Mouse (Mus musculus): ENCODE results near the gene Myef2. TPM values are rescaled to one million over a fixed set of nuclear protein-coding genes. Genes with fewer than 3 reads are reported as not detected.
"Not testable (repeated sequence)": the region's sequence is repeated elsewhere in the genome, so short reads cannot be mapped to it uniquely, and the experiment has no call there.

Myef2 gene
- polyA plus RNA-seq, 1 experiment from 2014 or later: 90.4 TPM

DNA sequence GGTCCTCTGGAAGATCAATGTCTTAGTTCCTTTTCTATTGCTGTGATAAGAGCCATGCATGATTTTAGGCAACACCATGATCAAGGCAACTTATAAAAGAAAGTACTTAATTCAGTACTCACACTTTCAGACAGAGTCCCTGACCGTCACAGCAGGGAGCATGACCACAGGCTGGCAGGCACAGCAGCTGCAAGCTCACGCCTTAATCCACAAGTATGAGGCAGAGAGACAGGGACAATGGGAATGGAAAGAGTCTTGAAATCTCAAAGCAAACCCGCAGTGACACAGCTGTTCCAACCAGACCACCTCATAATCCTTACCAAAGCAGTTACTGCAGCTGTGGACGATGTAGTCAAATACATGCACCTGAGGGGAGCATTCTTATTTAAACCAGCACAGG is 10.7 kb upstream of the Myef2 start:
- no peaks in the 10 kb centered on the region for H3K36me3 ChIP-seq (ENCODE audit: control insufficient read depth, insufficient read depth, low read length)
- no peak overlapping the region for H3K4me2 ChIP-seq
- H3K9me3 ChIP-seq (replicated peaks; ENCODE audit: control insufficient read depth, low read length): no peaks in the 10 kb centered on the region
- no peak overlapping the region for H3K9ac ChIP-seq (ENCODE audit: low read depth, low read length)
- 0 out of 2 replicates have a peak, but pooled peaks cover 3% of the 10 kb centered on the region for H3K4me1 ChIP-seq (ENCODE audit: control insufficient read depth, insufficient read depth, low read length)
- H3K27ac ChIP-seq (ENCODE audit: low read depth, low read length): no peak overlapping the region
- ATAC-seq (replicated peaks; ENCODE audit: insufficient number of reproducible peaks, low FRiP score, low TSS enrichment): no peak
- H3K27me3 ChIP-seq (ENCODE audit: control insufficient read depth, insufficient read depth, low read length): no peaks in the 10 kb centered on the region
- no peak overlapping the region for H3K4me3 ChIP-seq (ENCODE audit: low read depth, low read length)
- 28% methylated on average over 4 of the region's 4 CpGs for WGBS (ENCODE audit: insufficient replicate concordance)

DNA sequence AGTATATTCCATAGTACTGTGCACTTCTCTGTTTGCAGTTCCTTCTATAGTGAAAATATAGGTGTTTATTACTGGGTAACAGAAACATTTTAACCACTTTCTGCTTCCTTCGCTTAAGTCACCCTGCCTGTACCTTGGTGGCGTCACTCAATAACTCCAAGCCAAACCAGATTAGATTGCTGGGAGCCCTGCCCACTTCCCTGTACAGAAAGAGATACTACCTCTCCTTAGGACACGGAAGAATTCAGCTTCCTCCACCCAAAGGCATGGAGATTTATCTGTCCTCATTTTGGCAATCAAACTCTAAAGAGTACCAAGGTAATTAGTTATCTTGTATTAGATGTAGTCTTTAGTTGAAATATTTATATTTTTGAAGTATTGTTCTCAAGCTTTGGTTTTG is 3.3 kb upstream of the Myef2 start:
- H3K4me3 ChIP-seq (ENCODE audit: low read depth, low read length): no peak overlapping the region
- H3K36me3 ChIP-seq (ENCODE audit: control insufficient read depth, insufficient read depth, low read length): no peaks in the 10 kb centered on the region
- no peaks in the 10 kb centered on the region for H3K27me3 ChIP-seq (ENCODE audit: control insufficient read depth, insufficient read depth, low read length)
- ATAC-seq (replicated peaks; ENCODE audit: insufficient number of reproducible peaks, low FRiP score, low TSS enrichment): no peak
- no peaks in the 10 kb centered on the region for H3K9me3 ChIP-seq (replicated peaks; ENCODE audit: control insufficient read depth, low read length)
- H3K4me2 ChIP-seq: no peak overlapping the region
- no peak overlapping the region for H3K9ac ChIP-seq (ENCODE audit: low read depth, low read length)
- 39% methylated on average over 3 of the region's 3 CpGs for WGBS (ENCODE audit: insufficient replicate concordance)
- no peak overlapping the region for H3K27ac ChIP-seq (ENCODE audit: low read depth, low read length)
- peaks cover 6% of the 10 kb centered on the region for H3K4me1 ChIP-seq (ENCODE audit: control insufficient read depth, insufficient read depth, low read length)

DNA sequence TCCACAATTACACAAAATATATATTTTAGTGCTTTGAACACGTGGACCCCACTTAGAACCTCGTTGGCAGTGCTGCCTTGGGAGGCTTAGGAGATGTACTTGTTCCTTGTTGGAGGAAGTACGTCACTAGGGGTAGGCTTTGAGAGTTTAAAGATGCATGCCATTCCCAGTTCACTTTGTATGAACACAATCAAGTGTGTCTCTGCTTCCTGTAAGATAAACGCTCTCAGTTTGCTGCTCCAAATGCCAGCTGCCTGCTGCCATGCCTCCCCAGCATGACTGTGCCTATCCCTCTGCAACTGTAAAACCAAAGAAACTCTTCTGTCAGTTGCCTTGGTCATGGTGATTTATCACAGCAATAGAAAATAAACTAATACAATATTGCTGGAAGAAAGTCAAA is 2.4 kb upstream of the Myef2 start:
- no peak for ATAC-seq (replicated peaks; ENCODE audit: insufficient number of reproducible peaks, low FRiP score, low TSS enrichment)
- no peaks in the 10 kb centered on the region for H3K36me3 ChIP-seq (ENCODE audit: control insufficient read depth, insufficient read depth, low read length)
- WGBS (ENCODE audit: insufficient replicate concordance): 33% methylated on average over 4 of the region's 4 CpGs
- no peaks in the 10 kb centered on the region for H3K9me3 ChIP-seq (replicated peaks; ENCODE audit: control insufficient read depth, low read length)
- H3K4me2 ChIP-seq: no peak overlapping the region
- no peak overlapping the region for H3K27ac ChIP-seq (ENCODE audit: low read depth, low read length)
- H3K4me3 ChIP-seq (ENCODE audit: low read depth, low read length): no peak overlapping the region
- H3K4me1 ChIP-seq (ENCODE audit: control insufficient read depth, insufficient read depth, low read length): peaks cover 14% of the 10 kb centered on the region
- no peak overlapping the region for H3K9ac ChIP-seq (ENCODE audit: low read depth, low read length)
- no peaks in the 10 kb centered on the region for H3K27me3 ChIP-seq (ENCODE audit: control insufficient read depth, insufficient read depth, low read length)

DNA sequence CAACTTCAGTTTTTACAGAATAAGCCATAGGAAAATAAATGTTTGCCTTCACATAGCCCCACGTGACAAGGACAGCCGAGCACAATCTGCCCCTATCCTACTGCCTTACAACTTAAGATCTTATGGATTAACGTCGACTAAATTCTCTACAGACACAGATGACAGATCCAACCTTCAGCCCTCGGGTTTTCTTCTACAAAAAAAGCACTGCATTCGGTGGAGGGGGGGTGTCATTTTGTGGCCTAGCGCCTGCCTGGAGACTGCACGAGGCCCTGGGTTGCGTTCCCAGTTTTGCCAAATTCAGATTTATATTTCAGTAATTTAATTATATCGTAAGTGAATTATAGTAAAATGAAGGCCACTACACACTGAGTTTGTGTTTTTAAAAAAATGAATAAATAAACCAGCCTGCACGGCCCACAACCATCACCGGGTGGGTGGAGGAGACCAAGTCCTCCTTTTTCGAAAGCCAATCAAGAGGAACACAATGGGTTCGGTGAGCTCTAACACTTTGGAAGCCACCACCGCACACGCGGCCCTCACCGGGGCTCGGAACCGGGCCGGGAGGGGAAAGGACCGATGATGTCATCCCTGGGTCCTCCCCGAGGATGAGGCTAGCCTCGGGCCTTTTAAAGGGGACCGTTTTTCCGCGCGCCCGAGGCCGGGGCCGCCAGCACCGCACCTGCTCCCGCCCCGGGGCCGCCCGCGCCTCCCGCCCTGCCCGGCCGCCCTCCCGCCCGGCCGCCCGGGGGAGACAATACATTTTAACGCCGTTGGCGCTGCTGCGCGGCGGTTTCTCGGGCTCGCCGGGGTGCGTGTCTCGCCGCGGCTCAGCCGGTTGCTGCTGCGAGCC is 611 bp downstream of the Myef2 start:
- peak overlapping the region; percentile 79 for H3K4me3 ChIP-seq (ENCODE audit: low read depth, low read length)

DNA sequence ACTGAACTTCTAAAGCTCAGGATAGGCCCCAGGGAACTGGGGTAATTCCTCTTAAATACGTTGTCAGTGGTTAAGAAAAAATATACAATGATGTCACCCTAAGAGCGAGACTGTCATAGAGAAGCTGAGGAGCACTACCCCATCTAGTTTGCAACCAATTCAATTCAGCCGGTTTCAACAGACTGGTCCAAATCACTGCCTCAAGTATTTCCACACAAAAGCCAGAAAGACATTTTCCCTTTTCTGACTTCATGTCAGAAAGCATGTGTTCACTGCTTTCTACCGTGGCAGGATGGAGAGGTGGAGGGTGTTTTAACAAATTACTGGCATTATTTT is 1.2 kb downstream of the Myef2 start:
- Histone ChIP-seq H3K27me3 (ENCODE audit: control insufficient read depth, insufficient read depth, low read length) (no peaks in the 10 kb centered on the region), H3K27ac (ENCODE audit: low read depth, low read length) (peak overlapping the region; percentile 84; the same call in 1 of the 2 replicates), H3K4me3 (ENCODE audit: low read depth, low read length) (peak overlapping the region; percentile 79), H3K4me2 (peak overlapping the region; percentile 67), H3K9me3 (replicated peaks; ENCODE audit: control insufficient read depth, low read length) (no peaks in the 10 kb centered on the region), H3K36me3 (ENCODE audit: control insufficient read depth, insufficient read depth, low read length) (no peaks in the 10 kb centered on the region), H3K4me1 (ENCODE audit: control insufficient read depth, insufficient read depth, low read length) (peaks cover 31% of the 10 kb centered on the region), H3K9ac (ENCODE audit: low read depth, low read length) (peak overlapping the region; percentile 96)
- no peak for ATAC-seq (replicated peaks; ENCODE audit: insufficient number of reproducible peaks, low FRiP score, low TSS enrichment)
- 13% methylated on average over 4 of the region's 4 CpGs for WGBS (ENCODE audit: insufficient replicate concordance)

More for the DNA sequence above, 611 bp downstream of the Myef2 start:
- H3K4me1 ChIP-seq (ENCODE audit: control insufficient read depth, insufficient read depth, low read length): peaks cover 31% of the 10 kb centered on the region
- H3K9me3 ChIP-seq (replicated peaks; ENCODE audit: control insufficient read depth, low read length): no peaks in the 10 kb centered on the region
- peak overlapping the region; percentile 84 for H3K27ac ChIP-seq (ENCODE audit: low read depth, low read length)
- H3K4me2 ChIP-seq: peak overlapping the region; percentile 67
- under 1% methylated on average over 45 of the region's 59 CpGs for WGBS (ENCODE audit: insufficient replicate concordance)
- no peaks in the 10 kb centered on the region for H3K36me3 ChIP-seq (ENCODE audit: control insufficient read depth, insufficient read depth, low read length)
- peak; percentile 76 for ATAC-seq (replicated peaks; ENCODE audit: insufficient number of reproducible peaks, low FRiP score, low TSS enrichment)
- peak overlapping the region; percentile 96 for H3K9ac ChIP-seq (ENCODE audit: low read depth, low read length)
- no peaks in the 10 kb centered on the region for H3K27me3 ChIP-seq (ENCODE audit: control insufficient read depth, insufficient read depth, low read length)

DNA sequence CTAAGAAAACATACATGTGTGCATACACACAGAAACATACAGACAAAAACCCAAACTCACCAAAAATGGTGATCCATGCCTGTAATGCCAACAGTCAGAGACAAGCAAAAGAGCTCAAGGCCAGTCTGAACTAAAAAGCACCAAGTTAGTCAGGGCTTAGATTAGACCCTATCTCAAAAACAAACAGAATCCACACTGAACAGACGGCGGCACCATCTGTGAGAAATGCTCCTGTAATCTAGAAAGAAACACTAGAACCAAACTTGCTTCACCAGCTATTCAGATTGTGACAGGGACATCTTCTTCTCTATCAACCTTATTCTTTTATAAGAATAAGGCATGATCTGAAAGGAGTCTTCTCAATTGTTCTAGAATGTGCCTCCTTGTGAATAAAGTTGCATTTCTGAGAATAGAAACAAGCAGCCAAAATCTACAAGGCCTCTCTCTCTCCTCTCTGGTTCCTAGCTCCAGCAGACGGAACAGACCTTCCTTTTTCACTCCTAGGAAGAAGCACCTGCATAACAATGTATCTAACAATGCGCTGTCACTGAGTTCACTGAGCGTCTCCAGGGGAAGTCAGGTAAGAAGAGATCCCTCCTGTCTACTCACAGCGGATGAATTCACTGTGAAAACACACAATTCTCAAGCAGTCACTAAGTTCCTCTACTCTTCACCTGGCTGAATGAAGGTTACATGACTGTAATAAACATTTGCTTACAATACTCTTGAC is 3.9 kb downstream of the Myef2 start:
- Histone ChIP-seq H3K4me2 (no peak overlapping the region), H3K27me3 (ENCODE audit: control insufficient read depth, insufficient read depth, low read length) (no peaks in the 10 kb centered on the region), H3K4me1 (ENCODE audit: control insufficient read depth, insufficient read depth, low read length) (peaks cover 31% of the 10 kb centered on the region), H3K9me3 (replicated peaks; ENCODE audit: control insufficient read depth, low read length) (no peaks in the 10 kb centered on the region), H3K4me3 (ENCODE audit: low read depth, low read length) (no peak overlapping the region), H3K9ac (ENCODE audit: low read depth, low read length) (no peak overlapping the region), H3K27ac (ENCODE audit: low read depth, low read length) (no peak overlapping the region), H3K36me3 (ENCODE audit: control insufficient read depth, insufficient read depth, low read length) (no peaks in the 10 kb centered on the region)
- WGBS (ENCODE audit: insufficient replicate concordance): 53% methylated on average over 6 of the region's 6 CpGs
- ATAC-seq (replicated peaks; ENCODE audit: insufficient number of reproducible peaks, low FRiP score, low TSS enrichment): no peak

DNA sequence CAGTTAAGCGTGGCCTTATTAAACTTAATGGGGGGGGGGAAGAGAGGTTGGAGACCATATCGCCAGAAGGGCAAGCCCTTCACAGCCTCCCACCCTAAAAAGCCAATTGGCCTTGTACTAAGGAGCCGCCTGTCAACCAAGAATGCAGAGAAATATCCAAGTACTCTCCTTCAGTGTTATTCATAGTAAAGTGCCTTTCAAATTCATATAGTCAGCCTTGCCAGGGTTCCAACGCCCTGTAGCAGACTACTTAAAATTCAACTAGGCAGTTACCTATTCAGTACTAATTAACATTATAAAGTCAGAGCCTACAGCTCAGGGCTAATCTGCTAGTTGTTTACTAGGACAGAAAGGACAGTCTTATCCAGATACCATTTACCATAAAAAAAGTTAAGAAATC is 16.9 kb downstream of the Myef2 start:
- H3K9me3 ChIP-seq (replicated peaks; ENCODE audit: control insufficient read depth, low read length); H3K9ac ChIP-seq (ENCODE audit: low read depth, low read length); H3K4me1 ChIP-seq (ENCODE audit: control insufficient read depth, insufficient read depth, low read length); ATAC-seq (replicated peaks; ENCODE audit: insufficient number of reproducible peaks, low FRiP score, low TSS enrichment); H3K4me3 ChIP-seq (ENCODE audit: low read depth, low read length); H3K4me2 ChIP-seq; H3K27me3 ChIP-seq (ENCODE audit: control insufficient read depth, insufficient read depth, low read length); H3K27ac ChIP-seq (ENCODE audit: low read depth, low read length): not testable (repeated sequence)
- 99% methylated on average over 4 of the region's 4 CpGs for WGBS (ENCODE audit: insufficient replicate concordance)
- H3K36me3 ChIP-seq (ENCODE audit: control insufficient read depth, insufficient read depth, low read length): peaks cover 21% of the 10 kb centered on the region

DNA sequence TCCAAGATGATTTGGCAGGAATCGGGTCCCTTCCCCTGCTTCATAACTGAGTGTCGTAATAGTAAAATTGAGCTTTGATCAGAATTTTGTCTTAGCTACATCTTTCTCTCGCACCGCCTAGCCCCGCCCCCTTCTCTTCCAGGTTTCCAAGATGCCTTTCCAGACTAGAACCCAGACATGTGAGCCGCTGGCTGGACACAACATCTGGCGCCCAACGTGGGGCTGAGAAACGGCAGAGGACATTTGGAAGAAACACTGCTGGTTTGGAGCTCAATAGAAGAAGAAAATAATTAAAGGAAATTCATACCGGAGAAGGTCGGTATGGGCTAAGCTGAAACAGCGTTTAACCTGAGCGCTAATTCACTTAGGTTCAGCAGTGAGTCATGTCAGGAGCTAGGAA is 19.0 kb downstream of the Myef2 start:
- not testable (repeated sequence) for H3K4me2 ChIP-seq; ATAC-seq (replicated peaks; ENCODE audit: insufficient number of reproducible peaks, low FRiP score, low TSS enrichment); H3K4me1 ChIP-seq (ENCODE audit: control insufficient read depth, insufficient read depth, low read length); H3K27ac ChIP-seq (ENCODE audit: low read depth, low read length); H3K9me3 ChIP-seq (replicated peaks; ENCODE audit: control insufficient read depth, low read length); H3K27me3 ChIP-seq (ENCODE audit: control insufficient read depth, insufficient read depth, low read length); H3K9ac ChIP-seq (ENCODE audit: low read depth, low read length); H3K4me3 ChIP-seq (ENCODE audit: low read depth, low read length)
- peaks cover 24% of the 10 kb centered on the region for H3K36me3 ChIP-seq (ENCODE audit: control insufficient read depth, insufficient read depth, low read length)
- WGBS (ENCODE audit: insufficient replicate concordance): 98% methylated on average over 13 of the region's 13 CpGs
